Mouse (Mus musculus): ENCODE data around the gene AI481877.

- no peak for TF ChIP-seq POLR2A (IDR thresholded peaks at IDR 0.05; ENCODE audit: low read depth, low read length)
- no peak for TF ChIP-seq ZNF384 (IDR thresholded peaks at IDR 0.05; ENCODE audit: low read depth, low read length)
- TF ChIP-seq CHD1 (IDR thresholded peaks at IDR 0.05; ENCODE audit: low read depth, low read length), result no peak
- TF ChIP-seq USF1 (IDR thresholded peaks at IDR 0.05; ENCODE audit: low read depth, low read length), result no peak
- TF ChIP-seq JUND (conservative IDR thresholded peaks at IDR 0.05; ENCODE audit: low read depth, low read length), result no peak
- TF ChIP-seq ZC3H11A (IDR thresholded peaks at IDR 0.05; ENCODE audit: low read depth, low read length), result no peak
- TF ChIP-seq BHLHE40 (IDR thresholded peaks at IDR 0.05; ENCODE audit: low read depth, low read length), result no peak
- no peak for TF ChIP-seq CTCF (conservative IDR thresholded peaks at IDR 0.05 in 1 of 2, IDR thresholded peaks at IDR 0.05 in 1 of 2; ENCODE audit: low read depth in 2 of 2, low read length in 2 of 2)
- TF ChIP-seq ZKSCAN1 (IDR thresholded peaks at IDR 0.05; ENCODE audit: borderline replicate concordance, low read depth, low read length), result no peak
- TF ChIP-seq ELF1 (IDR thresholded peaks at IDR 0.05; ENCODE audit: low read depth, low read length), result no peak
- TF ChIP-seq SIN3A (IDR thresholded peaks at IDR 0.05; ENCODE audit: low read length), result no peak
- no peak for TF ChIP-seq RCOR1 (conservative IDR thresholded peaks at IDR 0.05; ENCODE audit: low read depth, low read length)
These were observed 36.2 kb upstream of the AI481877 start for GRCm38 (mm10) chr4:59175003-59175402.

Data from CH12.LX (cell line).